Mouse (Mus musculus) ES-Bruce4 (cell line): ENCODE results near the gene Colca2.

Experiments
- CTCF ChIP-seq: IDR thresholded peaks from one replicate; pipeline ENCODE4 v1.8.1; 2011; ENCODE audit warnings: low read depth, low read length
- EP300 ChIP-seq: IDR thresholded peaks from 2 replicates; pipeline ENCODE4 v1.6.1; 2011; ENCODE audit warnings: low read depth, low read length; ENCODE audit not compliant: insufficient read depth
- POLR2A ChIP-seq: IDR thresholded peaks from one replicate; pipeline ENCODE4 v1.8.1; 2011; ENCODE audit warnings: low read length; ENCODE audit not compliant: insufficient read depth

DNA sequence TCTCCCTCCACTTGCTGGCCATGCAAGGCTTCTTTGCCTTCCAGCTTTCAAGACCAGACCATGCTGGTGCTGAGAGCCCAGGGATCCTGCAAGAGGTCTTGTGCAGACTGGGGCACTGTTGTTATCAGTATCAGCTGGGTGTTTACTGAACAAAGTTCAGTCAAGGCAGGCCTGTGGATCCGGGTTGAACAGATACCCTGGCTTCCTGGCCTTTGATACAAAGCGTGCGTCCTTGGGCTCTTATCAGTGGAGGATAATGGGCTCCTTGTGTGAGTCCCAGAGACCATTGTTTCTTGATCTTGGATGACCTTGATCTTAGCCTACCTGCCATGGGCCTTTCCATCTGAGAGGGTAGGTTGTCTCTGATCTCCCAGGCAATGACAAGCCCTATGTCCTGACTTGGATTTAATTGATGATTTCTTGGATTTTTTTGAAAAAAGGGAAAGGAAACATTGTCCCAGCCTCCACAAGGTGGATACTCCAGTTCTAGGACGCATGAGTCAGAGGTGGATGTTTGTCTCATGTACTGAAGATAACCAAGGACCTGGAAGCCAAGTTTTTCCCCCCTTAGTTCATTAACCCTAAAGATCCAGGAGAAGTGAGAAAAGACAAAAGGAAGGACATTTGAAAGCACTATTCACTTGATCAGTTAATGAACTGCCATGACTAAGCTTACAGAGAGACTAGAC lies 47.5 kb downstream of the Colca2 start:
- no peak for TF ChIP-seq POLR2A
- no peak for TF ChIP-seq CTCF
- TF ChIP-seq EP300 = no peak
